Mouse (Mus musculus): ENCODE results near the gene Gm5615. TPM values are rescaled to one million over a fixed set of nuclear protein-coding genes. Genes with fewer than 3 reads are reported as not detected.

Gm5615 gene
- not detected for total RNA-seq (2018; cell fraction: chromatin; rRNA removed)
- total RNA-seq (2018; cell fraction: cytosol; rRNA removed): not detected
- not detected for total RNA-seq (2018; cell fraction: nucleus; rRNA removed)
- polyA plus RNA-seq (2018): not detected in 3 replicates

GRCm38 (mm10) chr9:36541863-36542262, at the start of gene Gm5615:
Gene Gm5615 (minus strand): TSS chr9:36541963.
- no peaks in the 10 kb centered on the region for H3K36me3 ChIP-seq (ENCODE audit: inconsistent target)
- H3K27ac ChIP-seq: no peak within 1 kb of the TSS
- no peak within 1 kb of the TSS for H3K4me3 ChIP-seq (ENCODE audit: inconsistent target)
- H3K79me2 ChIP-seq (ENCODE audit: inconsistent target): no peaks in the 10 kb centered on the region
- WGBS (ENCODE audit: missing documents): 92% methylated on average over 2 of the region's 2 CpGs

GRCm38 (mm10) chr9:36582535-36582934, 40.8 kb upstream of the Gm5615 start, which contains the start of gene Gm17689:
Gene Gm17689 (minus strand): TSS chr9:36582635.
- H3K27ac ChIP-seq: no peak within 1 kb of the TSS

GRCm38 (mm10) chr9:36504211-36504610, 37.6 kb downstream of the Gm5615 start:
- H3K36me3 ChIP-seq (ENCODE audit: inconsistent target): no peaks in the 10 kb centered on the region
- no peak overlapping the region for H3K4me3 ChIP-seq (ENCODE audit: inconsistent target)
- WGBS (ENCODE audit: missing documents): 91% methylated on average over 5 of the region's 5 CpGs
- H3K27ac ChIP-seq: no peak overlapping the region
- H3K79me2 ChIP-seq (ENCODE audit: inconsistent target): no peaks in the 10 kb centered on the region

More at GRCm38 (mm10) chr9:36582535-36582934, 40.8 kb upstream of the Gm5615 start, which contains the start of gene Gm17689:
- Histone ChIP-seq H3K79me2 (ENCODE audit: inconsistent target) (no peaks in the 10 kb centered on the region), H3K36me3 (ENCODE audit: inconsistent target) (no peaks in the 10 kb centered on the region), H3K4me3 (ENCODE audit: inconsistent target) (no peak within 1 kb of the TSS)
- 56% methylated on average over 1 of the region's 1 CpGs for WGBS (ENCODE audit: missing documents)

GRCm38 (mm10) chr9:36495824-36496223, 45.9 kb downstream of the Gm5615 start:
- H3K79me2 ChIP-seq (ENCODE audit: inconsistent target): no peaks in the 10 kb centered on the region
- no peak overlapping the region for H3K27ac ChIP-seq
- no peak overlapping the region for H3K4me3 ChIP-seq (ENCODE audit: inconsistent target)
- no peaks in the 10 kb centered on the region for H3K36me3 ChIP-seq (ENCODE audit: inconsistent target)
- WGBS (ENCODE audit: missing documents): 43% methylated on average over 1 of the region's 1 CpGs

- Histone ChIP-seq H3K36me3 (ENCODE audit: inconsistent target) (no peaks in the 10 kb centered on the region), H3K4me3 (ENCODE audit: inconsistent target) (no peak overlapping the region), H3K79me2 (ENCODE audit: inconsistent target) (no peaks in the 10 kb centered on the region), H3K27ac (no peak overlapping the region)
- WGBS (ENCODE audit: missing documents): 87% methylated on average over 4 of the region's 4 CpGs
These were observed 47.1 kb downstream of the Gm5615 start for GRCm38 (mm10) chr9:36494501-36495220.

Other genes starting within 250 kb of the Gm5615 start
- not detected in 3 replicates for gene Gm7257, start 110.1 kb downstream of the Gm5615 start, polyA plus RNA-seq (2018)
- gene Gm9513, start 66.3 kb downstream of the Gm5615 start, polyA plus RNA-seq (2018): not detected in 3 replicates
- not detected in 3 replicates for gene Gm17689, start 40.7 kb upstream of the Gm5615 start, polyA plus RNA-seq (2018)
- not detected in 3 replicates for gene A630095E13Rik, start 101.4 kb upstream of the Gm5615 start, polyA plus RNA-seq (2018)
- gene Acrv1, start 151.3 kb upstream of the Gm5615 start, polyA plus RNA-seq (2018): not detected in 3 replicates
- gene Chek1, start 185.1 kb upstream of the Gm5615 start, polyA plus RNA-seq (2018): 0.75 to 9.6 TPM (median 1.6 TPM) in 3 replicates
- gene Stt3a, start 225.7 kb upstream of the Gm5615 start, polyA plus RNA-seq (2018): 128 to 178 TPM (median 178 TPM) in 3 replicates